22 mouse cellular contexts compared by ENCODE assay signal in the genomic region with DNA sequence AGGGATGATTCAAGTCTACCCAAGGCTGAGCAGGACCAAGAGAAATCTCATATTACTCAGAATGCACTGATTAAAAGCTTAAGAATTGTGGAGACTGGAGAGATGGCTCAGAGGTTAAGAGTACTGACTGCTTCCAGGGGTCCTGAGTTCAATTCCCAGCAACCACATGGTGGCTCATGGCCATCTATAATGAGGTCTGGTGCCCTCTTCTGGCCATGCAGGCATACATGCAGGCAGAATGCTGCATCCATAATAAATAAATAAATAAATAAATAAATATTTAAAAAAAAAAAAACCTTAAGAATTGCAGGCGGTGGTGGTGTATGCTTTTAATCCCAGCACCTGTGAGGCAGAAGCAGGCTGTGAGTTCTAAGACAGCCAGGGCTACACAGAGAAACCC. TPM values are rescaled to one million over a fixed set of nuclear protein-coding genes. Genes with fewer than 3 reads are reported as not detected.
DNase-seq lines count a peak whose midpoint lies in the region; ATAC-seq and TF ChIP-seq lines count a peak whose summit lies in the region.
"Had no signal": no experiment of that assay in that cellular context is flagged by ENCODE, and none has a peak within 500 bp of the region (broad histone marks: within the 10 kb centered on the region; RNA-seq: fewer than 3 reads in every experiment).

No protein-coding gene starts in this region.

- DNase-seq in hindbrain, postnatal 0 days (ENCODE audit: low spot score) = no peak
- no peak for DNase-seq in hindbrain, embryonic 14.5 days (ENCODE audit: low spot score)
- no peak for DNase-seq in lung, postnatal 0 days (ENCODE audit: low spot score)
- DNase-seq in lung, postnatal 4 days = no peak
- DNase-seq in ES-CJ7 (ENCODE audit: low read depth, low spot score) = peak; percentile 32
- no peak for DNase-seq in liver, postnatal 0 days
- DNase-seq in layer of hippocampus, adult 9-11 months = no peak
- no peak for DNase-seq in cerebellum, adult 11 months
- DNase-seq: cerebellum, adult 18-20 months; embryo, embryonic 11 days; kidney, postnatal 10 days; layer of hippocampus, postnatal 36 days; lung, postnatal 10 days; right cerebral cortex, postnatal 4 days; thymus, postnatal 36 days had no signal

- H3K27me3 ChIP-seq in hindbrain, postnatal 0 days (ENCODE audit: insufficient read depth, low read length) = no peaks in the 10 kb centered on the region
- no peaks in the 10 kb centered on the region for H3K27me3 ChIP-seq in hindbrain, embryonic 14.5 days (ENCODE audit: control insufficient read depth, insufficient read depth, low read length)
- H3K27me3 ChIP-seq in lung, postnatal 0 days (replicated peaks; ENCODE audit: insufficient read depth, low read length) = no peaks in the 10 kb centered on the region
- H3K27me3 ChIP-seq in liver, postnatal 0 days (ENCODE audit: insufficient read depth, low read length) = no peaks in the 10 kb centered on the region
- H3K27me3 ChIP-seq: forebrain, embryonic 15.5 days; heart, embryonic 13.5 days; hindbrain, embryonic 13.5 days; limb, embryonic 12.5 days; stomach, embryonic 15.5 days had no signal

- 87% methylated on average over 1 of the region's 1 CpGs for WGBS in hindbrain, postnatal 0 days
- WGBS in hindbrain, embryonic 14.5 days = 85% methylated on average over 1 of the region's 1 CpGs
- 76% methylated on average over 1 of the region's 1 CpGs for WGBS in lung, postnatal 0 days
- WGBS in liver, postnatal 0 days (ENCODE audit: insufficient replicate concordance) = 87% methylated on average over 1 of the region's 1 CpGs

- H3K4me3 ChIP-seq in hindbrain, postnatal 0 days (ENCODE audit: low read length) = no peak overlapping the region
- H3K4me3 ChIP-seq in hindbrain, embryonic 14.5 days (replicated peaks; ENCODE audit: low read length) = no peak overlapping the region
- H3K4me3 ChIP-seq in lung, postnatal 0 days (ENCODE audit: low read depth, low read length) = no peak overlapping the region
- H3K4me3 ChIP-seq in liver, postnatal 0 days (ENCODE audit: low read depth, low read length) = no peak overlapping the region
- H3K4me3 ChIP-seq: forebrain, embryonic 15.5 days; heart, embryonic 13.5 days; hindbrain, embryonic 13.5 days; limb, embryonic 12.5 days; midbrain, embryonic 10.5 days; myocyte; stomach, embryonic 15.5 days had no signal

- no peak overlapping the region for H3K4me2 ChIP-seq in hindbrain, postnatal 0 days (ENCODE audit: low read depth, low read length)
- H3K4me2 ChIP-seq in hindbrain, embryonic 14.5 days (replicated peaks) = no peak overlapping the region
- no peak overlapping the region for H3K4me2 ChIP-seq in lung, postnatal 0 days (replicated peaks; ENCODE audit: low read depth, low read length)
- H3K4me2 ChIP-seq in liver, postnatal 0 days (ENCODE audit: low read depth, low read length) = no peak overlapping the region
- H3K4me2 ChIP-seq: forebrain, embryonic 15.5 days; heart, embryonic 13.5 days; hindbrain, embryonic 13.5 days; limb, embryonic 12.5 days; stomach, embryonic 15.5 days had no signal

- H3K36me3 ChIP-seq in hindbrain, postnatal 0 days (ENCODE audit: insufficient read depth, low read length) = no peaks in the 10 kb centered on the region
- no peaks in the 10 kb centered on the region for H3K36me3 ChIP-seq in hindbrain, embryonic 14.5 days (replicated peaks; ENCODE audit: control insufficient read depth, insufficient read depth)
- H3K36me3 ChIP-seq in lung, postnatal 0 days (ENCODE audit: insufficient read depth, low read length) = no peaks in the 10 kb centered on the region
- H3K36me3 ChIP-seq in liver, postnatal 0 days (replicated peaks; ENCODE audit: insufficient read depth, low read length) = no peaks in the 10 kb centered on the region
- H3K36me3 ChIP-seq: forebrain, embryonic 15.5 days; heart, embryonic 13.5 days; hindbrain, embryonic 13.5 days; limb, embryonic 12.5 days; midbrain, embryonic 10.5 days; stomach, embryonic 15.5 days had no signal

- no peaks in the 10 kb centered on the region for H3K4me1 ChIP-seq in hindbrain, postnatal 0 days (ENCODE audit: insufficient read depth, low read length)
- H3K4me1 ChIP-seq in hindbrain, embryonic 14.5 days (replicated peaks; ENCODE audit: control insufficient read depth, insufficient read depth, low read length) = no peaks in the 10 kb centered on the region
- H3K4me1 ChIP-seq in lung, postnatal 0 days (ENCODE audit: insufficient read depth, low read depth, low read length) = no peaks in the 10 kb centered on the region
- H3K4me1 ChIP-seq in liver, postnatal 0 days (ENCODE audit: insufficient read depth) = peaks cover 25% of the 10 kb centered on the region
- H3K4me1 ChIP-seq: limb, embryonic 12.5 days; midbrain, embryonic 10.5 days; stomach, embryonic 15.5 days had no signal

- TF ChIP-seq EP300 in lung, postnatal 0 days (IDR thresholded peaks at IDR 0.05) = no peak
- TF ChIP-seq EP300 in liver, postnatal 0 days (IDR thresholded peaks at IDR 0.05; ENCODE audit: low read depth) = no peak

- ATAC-seq in hindbrain, postnatal 0 days = no peak
- ATAC-seq in hindbrain, embryonic 14.5 days (ENCODE audit: low FRiP score) = no peak
- ATAC-seq in lung, postnatal 0 days = no peak
- no peak for ATAC-seq in liver, postnatal 0 days
- ATAC-seq: forebrain, embryonic 15.5 days had no signal

- H3K9me3 ChIP-seq in hindbrain, postnatal 0 days (ENCODE audit: low read length) = no peaks in the 10 kb centered on the region
- no peaks in the 10 kb centered on the region for H3K9me3 ChIP-seq in hindbrain, embryonic 14.5 days (ENCODE audit: control insufficient read depth, low read length)
- H3K9me3 ChIP-seq in lung, postnatal 0 days (ENCODE audit: low read length) = no peaks in the 10 kb centered on the region
- H3K9me3 ChIP-seq in liver, postnatal 0 days (ENCODE audit: low read length) = no peaks in the 10 kb centered on the region
- H3K9me3 ChIP-seq: forebrain, embryonic 15.5 days; heart, embryonic 13.5 days; hindbrain, embryonic 13.5 days; limb, embryonic 12.5 days; midbrain, embryonic 10.5 days; stomach, embryonic 15.5 days had no signal

- H3K27ac ChIP-seq in hindbrain, postnatal 0 days = no peak overlapping the region
- H3K27ac ChIP-seq in hindbrain, embryonic 14.5 days = no peak overlapping the region
- 0 out of 2 replicates have a peak overlapping the region, but pooled peaks have one; percentile 32 for H3K27ac ChIP-seq in lung, postnatal 0 days (ENCODE audit: low read length)
- H3K27ac ChIP-seq in liver, postnatal 0 days (ENCODE audit: low read depth) = no peak overlapping the region
- H3K27ac ChIP-seq: forebrain, embryonic 15.5 days; heart, embryonic 13.5 days; hindbrain, embryonic 13.5 days; limb, embryonic 12.5 days; midbrain, embryonic 10.5 days; stomach, embryonic 15.5 days had no signal

- H3K9ac ChIP-seq in hindbrain, postnatal 0 days (replicated peaks; ENCODE audit: low read length) = no peak overlapping the region
- H3K9ac ChIP-seq in hindbrain, embryonic 14.5 days = no peak overlapping the region
- no peak overlapping the region for H3K9ac ChIP-seq in lung, postnatal 0 days (replicated peaks; ENCODE audit: low read depth)
- no peak overlapping the region for H3K9ac ChIP-seq in liver, postnatal 0 days (replicated peaks)
- H3K9ac ChIP-seq: forebrain, embryonic 15.5 days; heart, embryonic 13.5 days; hindbrain, embryonic 13.5 days; limb, embryonic 12.5 days; stomach, embryonic 15.5 days had no signal

- TF ChIP-seq CTCF in hindbrain, postnatal 0 days (IDR thresholded peaks at IDR 0.05; ENCODE audit: low read depth) = peak; percentile 33
- TF ChIP-seq CTCF in lung, postnatal 0 days (IDR thresholded peaks at IDR 0.05) = peak; percentile 48; the same call in 1 of the 2 replicates
- peak; percentile 58 for TF ChIP-seq CTCF in liver, postnatal 0 days (IDR thresholded peaks at IDR 0.05; ENCODE audit: low read depth)

RNA-seq across cellular contexts. Expression of a gene that starts 42.2 kb away (rescaled TPM):
- total RNA-seq in hindbrain, postnatal 0 days (2014; rRNA removed) = 172 and 178 TPM in 2 replicates
- 14.1 and 15.6 TPM in 2 replicates for polyA plus RNA-seq in hindbrain, postnatal 0 days (2015; fragmentation: Nextera tagmentation; extraction: Ambion mirVana)
- 17.9 and 18.9 TPM in 2 replicates for polyA plus RNA-seq in hindbrain, embryonic 14.5 days (2014; fragmentation: Nextera tagmentation; extraction: Ambion mirVana)
- 3.2 and 3.4 TPM in 2 replicates for polyA plus RNA-seq in lung, postnatal 0 days (2015; fragmentation: Nextera tagmentation; extraction: Ambion mirVana)
- 0.15 and 0.21 TPM in 2 replicates for polyA plus RNA-seq in liver, postnatal 0 days (2015; fragmentation: Nextera tagmentation; extraction: Ambion mirVana)

RNA-seq across cellular contexts. Expression of a gene that starts 52.2 kb away (rescaled TPM):
- total RNA-seq in hindbrain, postnatal 0 days (2014; rRNA removed) = 59.6 and 77.1 TPM in 2 replicates
- polyA plus RNA-seq in hindbrain, postnatal 0 days (2015; fragmentation: Nextera tagmentation; extraction: Ambion mirVana) = 47.6 and 48.9 TPM in 2 replicates
- polyA plus RNA-seq in hindbrain, embryonic 14.5 days (2014; fragmentation: Nextera tagmentation; extraction: Ambion mirVana) = 47.0 and 53.3 TPM in 2 replicates
- polyA plus RNA-seq in lung, postnatal 0 days (2015; fragmentation: Nextera tagmentation; extraction: Ambion mirVana) = 52.5 and 54.9 TPM in 2 replicates
- polyA plus RNA-seq in liver, postnatal 0 days (2015; fragmentation: Nextera tagmentation; extraction: Ambion mirVana) = 16.6 and 17.3 TPM in 2 replicates
